Mouse (Mus musculus) adrenal gland, adult (tissue): ENCODE measurements around the gene Flywch2.

Experiments
- DNase-seq, 2 experiments: peaks; one replicate each; pipeline ENCODE4 v3.0.0; 2022 to 2023; ENCODE audit warnings: low spot score in 1 of 2; ENCODE audit not compliant: inconsistent age in 2 of 2

Flywch2 gene

GRCm38 (mm10) chr17:23785561-23786471, at the start of gene Flywch2:
TSS of gene Flywch2 (minus strand) at chr17:23786081.
- peak; percentile 87 to 94 for DNase-seq

DNA sequence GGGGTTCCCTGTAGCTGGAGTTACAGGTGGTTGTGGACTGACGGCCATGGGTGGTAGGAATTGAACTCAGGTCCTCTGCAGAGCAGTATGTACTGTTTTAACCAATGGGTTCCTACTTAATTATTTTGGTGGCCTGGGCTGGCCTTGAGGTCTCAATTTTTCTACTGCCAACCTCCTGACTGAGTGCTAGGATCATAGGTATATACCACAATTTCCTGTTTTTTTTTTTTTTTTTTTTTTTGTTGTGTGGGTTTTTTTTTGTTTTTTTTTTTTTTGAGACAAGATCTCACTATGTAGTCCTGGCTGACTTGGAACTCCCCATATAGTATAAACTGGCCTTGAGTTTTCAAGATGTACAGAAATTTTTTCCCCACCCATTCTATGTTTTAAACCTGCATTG, 45.3 kb upstream of the Flywch2 start:
- DNase-seq, result no peak

DNA sequence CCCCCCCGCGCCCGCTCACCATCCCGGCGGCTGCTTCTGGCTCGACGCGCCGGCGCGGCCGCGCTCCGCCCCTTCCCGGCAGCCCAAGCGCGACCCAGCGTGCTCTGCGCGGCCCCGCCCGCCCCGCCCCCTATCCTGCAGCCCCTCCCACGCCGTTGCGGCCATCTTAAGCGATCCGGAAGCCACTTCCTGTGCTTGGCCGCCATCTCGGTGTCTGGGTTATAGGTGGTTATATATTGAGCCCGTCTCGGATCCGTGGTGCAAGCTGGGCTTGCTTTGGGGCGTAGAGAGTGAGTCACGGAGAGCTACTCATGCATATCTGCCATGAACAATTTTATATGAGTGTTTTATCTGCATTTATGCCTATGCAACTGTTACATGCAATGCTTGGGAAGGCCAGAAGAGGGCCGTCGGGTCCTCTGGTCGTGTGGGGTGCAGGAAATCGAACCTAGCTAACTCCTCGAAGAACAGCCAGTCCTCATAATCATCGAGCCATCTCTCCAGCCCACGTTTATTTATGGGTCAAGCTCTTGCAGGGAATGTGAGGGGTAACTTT, 43.3 kb upstream of the Flywch2 start, which contains the start of gene Elob:
TSS of gene Elob (minus strand) at position 73 of the 556 bp plus-strand sequence.
- peak; percentile 87 to 95 for DNase-seq

DNA sequence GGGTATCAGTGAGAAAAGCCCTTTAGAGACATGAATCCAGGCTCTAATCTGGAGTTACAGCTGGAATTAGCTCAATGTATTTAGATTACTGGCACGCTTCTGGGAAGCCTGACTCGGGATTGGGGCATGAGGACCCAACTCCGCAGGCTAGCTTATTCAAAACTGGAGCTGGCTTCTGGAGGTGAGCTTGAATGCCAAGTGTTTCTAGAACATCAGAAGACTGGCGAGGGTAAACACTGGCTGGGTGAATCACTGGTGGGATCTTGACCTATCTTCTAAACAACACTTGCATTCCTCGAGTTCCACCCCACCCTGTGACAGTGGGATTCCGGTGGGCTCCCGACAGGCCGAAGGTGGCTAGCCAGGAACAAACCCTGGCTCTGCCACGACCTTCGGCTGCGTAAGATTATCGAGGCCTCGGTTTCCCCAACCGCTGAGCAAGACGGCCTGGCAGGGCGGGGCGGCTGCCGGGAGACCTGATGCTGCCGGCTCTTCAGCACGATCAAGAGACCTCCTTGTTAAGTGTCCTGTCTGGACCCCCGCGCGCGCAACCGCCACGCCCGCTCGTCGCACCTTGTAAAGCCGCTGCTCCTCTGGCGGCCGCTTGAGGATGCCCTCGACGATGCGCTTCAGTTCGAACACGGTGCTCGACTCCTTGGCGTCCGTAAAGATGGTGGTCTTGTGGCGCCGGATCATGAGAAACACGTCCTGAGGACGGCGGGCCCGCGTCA, 42.6 kb upstream of the Flywch2 start:
- DNase-seq, result peak; percentile 74 to 91

DNA sequence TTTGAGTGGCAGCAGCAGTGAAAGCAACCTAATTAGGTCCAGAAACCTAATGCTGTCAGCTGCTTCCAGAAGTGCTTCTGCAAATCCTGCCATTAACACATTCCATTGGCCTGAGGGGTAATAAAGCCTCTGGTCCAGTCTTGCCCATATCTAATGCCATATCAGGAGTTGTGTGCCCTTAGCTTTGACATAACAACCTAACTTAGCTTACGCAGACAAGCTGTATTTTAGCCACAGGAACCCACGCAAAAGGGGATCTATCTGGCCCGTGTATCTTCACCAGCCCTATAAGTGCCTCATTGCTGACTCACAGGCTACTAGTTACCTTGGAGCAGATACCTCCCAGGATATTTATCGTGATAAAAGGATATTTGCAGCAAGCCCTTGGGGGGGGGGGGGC, 39.7 kb upstream of the Flywch2 start:
- no peak for DNase-seq

DNA sequence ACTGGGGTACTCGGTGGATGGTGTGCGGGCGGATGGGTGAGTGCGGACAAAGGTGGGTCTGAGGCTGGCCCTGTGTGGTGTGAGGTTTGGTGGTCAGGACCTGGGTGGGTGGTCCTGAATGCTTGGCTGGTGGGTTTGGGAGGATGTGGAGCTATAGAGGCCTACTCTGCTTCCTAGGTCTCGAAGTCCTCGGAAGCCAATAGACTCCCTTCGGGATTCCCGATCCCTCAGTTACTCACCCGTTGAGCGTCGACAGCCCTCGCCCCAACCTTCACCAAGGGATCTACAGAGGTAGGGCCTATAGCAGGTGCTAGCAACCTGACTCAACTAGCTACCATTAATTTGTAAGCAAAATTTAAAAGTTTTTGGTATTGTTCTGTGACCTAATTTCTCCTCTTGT, 37.7 kb upstream of the Flywch2 start:
- DNase-seq, result peak in 1 of 2 experiments; percentile 42

DNA sequence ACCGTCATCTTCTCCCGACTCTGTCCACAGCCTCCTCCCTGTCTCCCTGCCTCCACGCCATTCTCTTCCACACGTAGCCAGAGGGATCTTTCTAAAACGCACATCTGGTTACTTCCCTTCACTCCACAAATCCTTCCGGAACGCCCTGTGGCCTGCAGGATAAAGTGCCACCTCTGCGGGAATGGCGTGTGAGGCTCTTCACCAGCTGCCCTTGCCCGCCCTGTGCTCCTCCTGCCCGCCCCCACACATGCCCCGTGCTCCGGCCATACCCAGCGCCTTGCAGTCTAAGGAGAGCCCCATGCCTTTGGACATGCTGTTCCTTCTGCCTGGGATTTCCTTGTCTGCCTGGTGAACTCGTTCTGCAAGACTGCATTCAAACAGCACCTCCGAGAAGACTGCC, 37.1 kb upstream of the Flywch2 start:
- peak in 1 of 2 experiments; percentile 52 for DNase-seq

GRCm38 (mm10) chr17:23822094-23822493, 36.2 kb upstream of the Flywch2 start:
- no peak for DNase-seq

DNA sequence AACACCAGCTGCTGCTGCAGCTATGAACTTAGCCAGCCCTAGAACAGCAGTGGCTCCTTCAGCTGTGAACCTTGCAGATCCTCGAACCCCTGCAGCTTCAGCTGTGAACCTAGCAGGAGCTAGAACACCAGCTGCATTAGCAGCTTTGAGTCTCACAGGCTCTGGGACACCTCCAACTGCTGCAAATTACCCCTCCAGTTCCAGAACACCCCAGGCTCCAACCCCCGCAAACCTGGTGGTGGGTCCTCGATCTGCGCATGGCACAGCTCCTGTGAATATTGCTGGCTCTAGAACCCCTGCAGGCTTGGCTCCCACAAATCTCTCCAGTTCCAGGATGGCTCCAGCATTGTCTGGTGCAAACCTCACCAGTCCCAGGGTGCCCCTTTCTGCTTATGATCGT, 34.9 kb upstream of the Flywch2 start:
- no peak for DNase-seq

DNA sequence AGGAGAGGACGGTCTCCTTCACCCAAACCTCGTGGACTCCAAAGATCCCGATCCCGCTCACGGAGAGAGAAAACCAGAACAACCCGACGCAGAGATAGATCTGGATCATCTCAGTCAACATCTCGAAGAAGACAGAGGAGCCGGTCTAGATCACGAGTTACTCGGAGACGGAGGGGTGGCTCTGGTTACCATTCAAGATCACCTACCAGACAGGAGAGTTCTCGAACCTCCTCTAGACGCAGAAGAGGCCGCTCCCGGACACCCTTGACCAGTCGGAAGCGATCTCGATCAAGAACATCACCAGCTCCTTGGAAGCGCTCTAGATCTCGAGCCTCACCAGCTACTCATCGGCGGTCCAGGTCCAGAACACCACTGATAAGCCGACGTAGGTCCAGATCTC, 33.4 kb upstream of the Flywch2 start:
- peak in 1 of 2 experiments; percentile 50 for DNase-seq

GRCm38 (mm10) chr17:23818579-23818978, 32.7 kb upstream of the Flywch2 start:
- no peak for DNase-seq

DNA sequence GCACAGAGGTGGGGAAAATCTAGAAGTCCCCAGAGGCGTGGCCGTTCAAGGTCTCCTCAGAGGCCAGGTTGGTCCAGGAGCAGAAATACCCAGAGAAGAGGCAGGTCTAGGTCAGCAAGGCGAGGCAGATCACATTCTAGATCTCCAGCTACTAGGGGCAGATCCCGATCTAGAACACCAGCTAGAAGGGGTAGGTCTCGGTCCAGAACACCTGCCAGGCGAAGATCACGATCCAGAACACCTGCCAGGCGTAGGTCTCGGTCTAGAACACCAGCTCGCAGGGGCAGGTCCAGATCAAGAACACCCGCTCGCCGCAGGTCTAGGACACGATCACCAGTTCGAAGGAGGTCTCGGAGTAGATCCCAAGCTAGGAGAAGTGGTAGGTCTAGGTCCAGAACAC, 29.8 kb upstream of the Flywch2 start:
- no peak for DNase-seq

DNA sequence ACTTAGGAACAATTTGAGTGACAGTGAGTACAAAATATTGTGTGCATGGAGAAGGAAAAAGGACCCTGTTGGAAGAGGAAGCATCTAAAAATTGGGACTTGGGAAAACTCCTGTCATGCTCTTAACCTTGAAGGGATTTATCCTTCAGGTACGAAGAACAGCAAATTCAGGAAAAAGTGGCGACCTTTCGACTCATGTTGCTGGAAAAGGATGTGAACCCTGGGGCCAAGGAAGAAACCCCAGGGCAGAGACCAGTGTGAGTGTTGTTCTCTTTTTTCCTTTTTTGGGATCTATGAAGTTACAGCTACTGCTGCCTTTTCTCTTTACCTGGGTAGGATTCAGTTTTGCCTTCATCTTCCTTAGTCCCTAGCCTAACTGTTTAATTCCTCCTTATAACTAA, 22.0 kb upstream of the Flywch2 start:
- DNase-seq, result no peak

- DNase-seq, result peak; percentile 68 to 85
Observed at GRCm38 (mm10) chr17:23806867-23807266, 21.0 kb upstream of the Flywch2 start.

- DNase-seq, result peak in 1 of 2 experiments; percentile 67
Observed at GRCm38 (mm10) chr17:23804426-23805085, 18.7 kb upstream of the Flywch2 start.

- peak; percentile 85 to 92 for DNase-seq
Observed at GRCm38 (mm10) chr17:23803366-23804041, 17.6 kb upstream of the Flywch2 start.

- peak; percentile 99 for DNase-seq
Observed at GRCm38 (mm10) chr17:23802746-23803365, 17.0 kb upstream of the Flywch2 start.

- peak in 1 of 2 experiments; percentile 62 for DNase-seq
Observed at GRCm38 (mm10) chr17:23801627-23802026, 15.7 kb upstream of the Flywch2 start.

GRCm38 (mm10) chr17:23797316-23797715, 11.4 kb upstream of the Flywch2 start:
- peak in 1 of 2 experiments; percentile 54 for DNase-seq

DNA sequence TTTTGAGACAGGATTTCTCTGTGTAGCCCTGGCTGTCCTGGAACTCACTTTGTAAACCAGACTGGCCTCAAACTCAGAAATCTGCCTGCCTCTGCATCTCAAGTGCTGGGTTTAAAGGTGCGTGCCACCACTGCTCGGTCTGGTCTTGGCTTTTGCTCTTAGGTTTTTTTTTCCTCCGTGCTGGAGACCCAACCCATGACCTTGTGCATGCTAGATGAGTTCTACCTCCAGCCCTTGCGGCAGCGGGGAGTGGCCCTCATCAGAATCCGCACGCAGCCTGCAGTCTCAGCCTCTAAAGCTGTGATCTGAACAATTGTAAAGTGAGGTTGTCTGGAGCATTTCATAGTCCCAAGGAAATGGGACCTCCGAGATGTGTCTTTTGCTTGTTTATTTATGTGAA, 9.4 kb upstream of the Flywch2 start:
- DNase-seq, result no peak
